In genomic region chr8:125461504-125461903, GRCm38 (mm10) we compare ENCODE assay signal across 8 mouse cellular contexts.
DNase-seq lines count a peak whose midpoint lies in the region; ATAC-seq and TF ChIP-seq lines count a peak whose summit lies in the region.
"Had no signal": no experiment of that assay in that cellular context is flagged by ENCODE, and none has a peak within 500 bp of the region (broad histone marks: within the 10 kb centered on the region; RNA-seq: fewer than 3 reads in every experiment).

No protein-coding gene starts in this region.

- H3K4me2 ChIP-seq in heart, embryonic 11.5 days: no peak overlapping the region
- no peak overlapping the region for H3K4me2 ChIP-seq in lung, embryonic 16.5 days (ENCODE audit: low read depth, low read length)
- H3K4me2 ChIP-seq: neural tube, embryonic 13.5 days had no signal

- peak; percentile 12 to 26 for DNase-seq in spleen, adult 2 months (ENCODE audit: low read depth in 1 of 2, low spot score in 2 of 2)
- no peak for DNase-seq in spleen, postnatal 14 days (ENCODE audit: low spot score in 2 of 2)
- DNase-seq in thymus, postnatal 4 days: peak; percentile 42
- no peak for DNase-seq in left cerebral cortex, postnatal 25 days (ENCODE audit: low spot score in 2 of 2)
- DNase-seq in gastrocnemius, adult 18-20 months (ENCODE audit: low spot score): no peak

- H3K27ac ChIP-seq in spleen, adult 2 months (ENCODE audit: insufficient read depth, low read length): peak overlapping the region; percentile 59
- peak overlapping the region; percentile 30; the same call in 1 of the 2 replicates for H3K27ac ChIP-seq in heart, embryonic 11.5 days (ENCODE audit: low read depth, low read length)
- peak overlapping the region; percentile 41; the same call in 1 of the 2 replicates for H3K27ac ChIP-seq in lung, embryonic 16.5 days (ENCODE audit: low read length)
- H3K27ac ChIP-seq: neural tube, embryonic 13.5 days had no signal

- no peaks in the 10 kb centered on the region for H3K27me3 ChIP-seq in spleen, adult 2 months (ENCODE audit: control insufficient read depth, insufficient read depth, low read length)
- H3K27me3 ChIP-seq in heart, embryonic 11.5 days (ENCODE audit: control insufficient read depth, insufficient read depth, low read length): no peaks in the 10 kb centered on the region
- no peaks in the 10 kb centered on the region for H3K27me3 ChIP-seq in lung, embryonic 16.5 days (ENCODE audit: control insufficient read depth, insufficient read depth, low read depth, low read length)

- WGBS in spleen, adult 2 months: 91% methylated on average over 1 of the region's 1 CpGs
- 89% methylated on average over 1 of the region's 1 CpGs for WGBS in heart, embryonic 11.5 days (ENCODE audit: insufficient replicate concordance)
- WGBS in lung, embryonic 16.5 days: 97% methylated on average over 1 of the region's 1 CpGs

- H3K9me3 ChIP-seq in heart, embryonic 11.5 days (replicated peaks; ENCODE audit: control insufficient read depth, low read length): no peaks in the 10 kb centered on the region
- no peaks in the 10 kb centered on the region for H3K9me3 ChIP-seq in lung, embryonic 16.5 days (ENCODE audit: control insufficient read depth, low read length)
- H3K9me3 ChIP-seq: neural tube, embryonic 13.5 days had no signal

- no peak overlapping the region for H3K9ac ChIP-seq in heart, embryonic 11.5 days (ENCODE audit: low read depth, low read length)
- H3K9ac ChIP-seq in lung, embryonic 16.5 days (ENCODE audit: low read length): no peak overlapping the region
- H3K9ac ChIP-seq: neural tube, embryonic 13.5 days had no signal

- peaks cover 14% of the 10 kb centered on the region for H3K4me1 ChIP-seq in spleen, adult 2 months (ENCODE audit: control insufficient read depth, insufficient read depth, insufficient read length)
- peaks cover 21% of the 10 kb centered on the region for H3K4me1 ChIP-seq in heart, embryonic 11.5 days (ENCODE audit: control insufficient read depth, insufficient read depth, low read length)
- no peaks in the 10 kb centered on the region; the same call in 1 of the 2 replicates for H3K4me1 ChIP-seq in lung, embryonic 16.5 days (replicated peaks; ENCODE audit: control insufficient read depth, insufficient read depth, low read length)

- peaks cover 2% of the 10 kb centered on the region; the same call in 1 of the 2 replicates for H3K36me3 ChIP-seq in spleen, adult 2 months (ENCODE audit: control insufficient read depth, insufficient read depth, low read length)
- peaks cover 4% of the 10 kb centered on the region; the same call in 1 of the 2 replicates for H3K36me3 ChIP-seq in heart, embryonic 11.5 days (ENCODE audit: control insufficient read depth, insufficient read depth, low read length)
- H3K36me3 ChIP-seq in lung, embryonic 16.5 days (ENCODE audit: control insufficient read depth, insufficient read depth, low read length): peaks cover 7% of the 10 kb centered on the region

- no peak for TF ChIP-seq CTCF in spleen, adult 2 months (IDR thresholded peaks at IDR 0.05; ENCODE audit: extremely low read depth, insufficient read depth, insufficient read length, insufficient replicate concordance)

- no peak for TF ChIP-seq POLR2A in spleen, adult 2 months (IDR thresholded peaks at IDR 0.05; ENCODE audit: low read depth, low read length)

- ATAC-seq in heart, embryonic 11.5 days (replicated peaks; ENCODE audit: insufficient number of reproducible peaks, low FRiP score, low TSS enrichment): no peak
- peak; percentile 60; the same call in 1 of the 2 replicates for ATAC-seq in lung, embryonic 16.5 days (ENCODE audit: low read depth)

- H3K4me3 ChIP-seq in spleen, adult 2 months (ENCODE audit: extremely low read depth, insufficient read depth, insufficient read length): no peak overlapping the region
- no peak overlapping the region for H3K4me3 ChIP-seq in heart, embryonic 11.5 days (ENCODE audit: low read depth, low read length)
- H3K4me3 ChIP-seq in lung, embryonic 16.5 days (ENCODE audit: low read length): no peak overlapping the region
- H3K4me3 ChIP-seq: neural tube, embryonic 13.5 days had no signal

- intact Hi-C loops in left cerebral cortex, postnatal 25 days (cut with DNase I): loop anchor here (5.0 kb wide), 1 partner anchor 106 kb away; the partner anchor contains the start of gene Sipa1l2

Comparison
In these comparisons a context has a peak if more than half of its experiments do, and no peak if none do; other contexts are left out.
1. DNase-seq: peak in spleen, adult 2 months (2 of 2) and thymus, postnatal 4 days (single experiment); none in spleen, postnatal 14 days (0 of 2), left cerebral cortex, postnatal 25 days (0 of 2) and gastrocnemius, adult 18-20 months (single experiment).
2. Peak in every context shown above with its lines, with median percentiles within 50 percentile points of each other: H3K27ac ChIP-seq.